Mouse (Mus musculus) kidney, postnatal 0 days (tissue): ENCODE measurements around the gene Ccr6. TPM values are rescaled to one million over a fixed set of nuclear protein-coding genes. Genes with fewer than 3 reads are reported as not detected.
"Not testable (repeated sequence)": the region's sequence is repeated elsewhere in the genome, so short reads cannot be mapped to it uniquely, and the experiment has no call there.

ENCODE experiments used
- ATAC-seq: fragments of 200-750 bp; cut with Nextera tagmentation; replicated peaks from 2 replicates; pipeline ENCODE4 v1.8.0; 2017; ENCODE audit warnings: low read depth, moderate number of reproducible peaks, moderate TSS enrichment, moderate library complexity; ENCODE audit not compliant: low FRiP score
- DNase-seq: peaks from one replicate; pipeline ENCODE4 v3.0.0-alpha.2; 2016; ENCODE audit warnings: low spot score
- H3K27ac ChIP-seq: fragments of 300-500 bp; sonication (generic); 2 replicates; pipeline ENCODE4 v1.5.1; 2014; ENCODE audit warnings: mild to moderate bottlenecking
- H3K27me3 ChIP-seq: fragments of 300-500 bp; sonication (generic); 2 replicates; pipeline ENCODE4 v1.6.1; 2014; ENCODE audit warnings: low read length, mixed read lengths; ENCODE audit not compliant: insufficient read depth
- H3K36me3 ChIP-seq: fragments of 300-500 bp; sonication (generic); 2 replicates; pipeline ENCODE4 v1.6.1; 2014; ENCODE audit warnings: low read length, mixed read lengths; ENCODE audit not compliant: insufficient read depth
- H3K4me1 ChIP-seq: fragments of 300-500 bp; sonication (generic); replicated peaks from 2 replicates; pipeline ENCODE4 v1.6.1; 2014; ENCODE audit warnings: antibody characterized with exemption, low read length, mixed read lengths; ENCODE audit not compliant: insufficient read depth
- H3K4me2 ChIP-seq: fragments of 300-500 bp; sonication (generic); 2 replicates; pipeline ENCODE4 v1.6.1; 2014; ENCODE audit warnings: mild to moderate bottlenecking, low read length, moderate library complexity, mixed read lengths
- H3K4me3 ChIP-seq: fragments of 300-500 bp; sonication (generic); replicated peaks from 2 replicates; pipeline ENCODE4 v1.5.1; 2014; ENCODE audit warnings: low read depth, low read length
- H3K9ac ChIP-seq: fragments of 300-500 bp; sonication (generic); 2 replicates; pipeline ENCODE4 v1.6.1; 2014; ENCODE audit warnings: low read depth, low read length
- H3K9me3 ChIP-seq: fragments of 300-500 bp; sonication (generic); replicated peaks from 2 replicates; pipeline ENCODE4 v1.6.1; 2016; ENCODE audit warnings: low read length, inconsistent platforms, mixed read lengths
- CTCF ChIP-seq: IDR thresholded peaks from 2 replicates; pipeline ENCODE4 v1.5.1; 2016; ENCODE audit warnings: antibody characterized with exemption, low read depth, mild to moderate bottlenecking, moderate library complexity
- WGBS: fragments of 180-500 bp; shearing (Covaris S2); extraction: QIAGEN DNeasy Blood & Tissue Kit; methylation state at CpG from one replicate; pipeline ENCODE4 v1.1.7; 2014; 5-methylcytosine and 5-hydroxymethylcytosine counted together
- polyA plus RNA-seq: library from polyadenylated mRNA; unstranded; fragments of >200 nt; fragmentation: Nextera tagmentation; extraction: Ambion mirVana; gene quantifications from 2 replicates; pipeline ENCODE4 v1.2.1, GENCODE M21; 2015

Ccr6 gene
- polyA plus RNA-seq, 1 experiment from 2014 or later: not detected

- TF ChIP-seq CTCF: no peak
- WGBS: 67% methylated on average over 3 of the region's 3 CpGs
- ATAC-seq: no peak
Observed at GRCm38 (mm10) chr17:8254914-8255313, 19.1 kb downstream of the Ccr6 start.

GRCm38 (mm10) chr17:8255583-8255982, 19.7 kb downstream of the Ccr6 start:
- H3K9me3 ChIP-seq: no peaks in the 10 kb centered on the region
- H3K36me3 ChIP-seq: no peaks in the 10 kb centered on the region
- no peak overlapping the region for H3K4me2 ChIP-seq
- no peak overlapping the region for H3K4me3 ChIP-seq
- no peaks in the 10 kb centered on the region for H3K27me3 ChIP-seq
- ATAC-seq: no peak
- DNase-seq: no peak
- no peaks in the 10 kb centered on the region for H3K4me1 ChIP-seq
- WGBS: 85% methylated on average over 6 of the region's 6 CpGs
- no peak overlapping the region for H3K27ac ChIP-seq
- TF ChIP-seq CTCF: no peak
- H3K9ac ChIP-seq: no peak overlapping the region

More at GRCm38 (mm10) chr17:8254914-8255313, 19.1 kb downstream of the Ccr6 start:
- no peak overlapping the region for H3K4me3 ChIP-seq
- no peaks in the 10 kb centered on the region for H3K4me1 ChIP-seq
- no peaks in the 10 kb centered on the region for H3K36me3 ChIP-seq
- no peaks in the 10 kb centered on the region for H3K27me3 ChIP-seq
- no peak overlapping the region for H3K27ac ChIP-seq
- no peak overlapping the region for H3K4me2 ChIP-seq
- H3K9me3 ChIP-seq: no peaks in the 10 kb centered on the region
- DNase-seq: no peak
- no peak overlapping the region for H3K9ac ChIP-seq

- Histone ChIP-seq H3K4me2 (no peak overlapping the region), H3K9me3 (no peaks in the 10 kb centered on the region), H3K27me3 (no peaks in the 10 kb centered on the region), H3K9ac (no peak overlapping the region), H3K27ac (no peak overlapping the region), H3K4me1 (no peaks in the 10 kb centered on the region), H3K36me3 (no peaks in the 10 kb centered on the region), H3K4me3 (no peak overlapping the region)
- WGBS: 73% methylated on average over 8 of the region's 8 CpGs
- no peak for ATAC-seq
- peak; percentile 52 for TF ChIP-seq CTCF
- DNase-seq: no peak
Observed at GRCm38 (mm10) chr17:8256982-8257381, 21.1 kb downstream of the Ccr6 start.

DNA sequence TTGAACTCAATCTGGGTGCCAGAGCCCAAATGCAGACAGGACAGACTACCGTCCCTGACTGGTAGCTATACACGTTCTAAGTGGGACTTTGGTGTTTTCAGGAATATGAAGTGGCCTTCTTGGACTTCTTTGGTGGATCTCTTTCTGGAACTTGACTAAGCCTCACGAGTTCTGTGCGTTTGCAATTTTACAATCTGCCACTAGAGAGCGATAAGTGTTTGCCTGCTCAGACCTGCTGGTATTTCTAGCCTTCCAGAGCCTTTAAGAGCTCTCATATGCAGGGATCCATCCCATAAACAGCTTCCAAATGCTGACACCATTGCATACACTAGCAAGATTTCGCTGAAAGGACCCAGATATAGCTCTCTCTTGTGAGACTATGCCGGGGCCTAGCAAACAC, 28.8 kb downstream of the Ccr6 start:
- H3K9me3 ChIP-seq, H3K36me3 ChIP-seq, H3K4me1 ChIP-seq, H3K9ac ChIP-seq, H3K4me2 ChIP-seq, H3K27me3 ChIP-seq, H3K4me3 ChIP-seq, ATAC-seq, H3K27ac ChIP-seq: not testable (repeated sequence)
- 21% methylated on average over 7 of the region's 7 CpGs for WGBS
- peak; percentile 88 for DNase-seq
- peak; percentile 85 for TF ChIP-seq CTCF

GRCm38 (mm10) chr17:8272054-8272749, 36.4 kb downstream of the Ccr6 start:
- 40% methylated on average over 6 of the region's 6 CpGs for WGBS
- no peak overlapping the region for H3K9ac ChIP-seq
- no peak overlapping the region for H3K4me3 ChIP-seq
- no peaks in the 10 kb centered on the region for H3K27me3 ChIP-seq
- no peak for TF ChIP-seq CTCF
- H3K9me3 ChIP-seq: no peaks in the 10 kb centered on the region
- ATAC-seq: no peak
- H3K36me3 ChIP-seq: no peaks in the 10 kb centered on the region
- no peaks in the 10 kb centered on the region for H3K4me1 ChIP-seq
- no peak overlapping the region for H3K4me2 ChIP-seq
- no peak for DNase-seq
- no peak overlapping the region for H3K27ac ChIP-seq

- DNase-seq: no peak
- Histone ChIP-seq H3K9me3 (no peaks in the 10 kb centered on the region), H3K27me3 (no peaks in the 10 kb centered on the region)
Observed at GRCm38 (mm10) chr17:8272951-8273350, 37.1 kb downstream of the Ccr6 start.

GRCm38 (mm10) chr17:8276071-8276470, 40.2 kb downstream of the Ccr6 start:
- Histone ChIP-seq H3K27me3 (no peaks in the 10 kb centered on the region), H3K36me3 (no peaks in the 10 kb centered on the region), H3K4me2 (no peak overlapping the region), H3K27ac (no peak overlapping the region), H3K9ac (no peak overlapping the region), H3K9me3 (no peaks in the 10 kb centered on the region), H3K4me1 (no peaks in the 10 kb centered on the region), H3K4me3 (no peak overlapping the region)
- DNase-seq: no peak
- no peak for ATAC-seq
- WGBS: 62% methylated on average over 4 of the region's 4 CpGs
- TF ChIP-seq CTCF: no peak

More at GRCm38 (mm10) chr17:8272951-8273350, 37.1 kb downstream of the Ccr6 start:
- no peak for ATAC-seq
- 48% methylated on average over 6 of the region's 6 CpGs for WGBS
- H3K4me1 ChIP-seq: no peaks in the 10 kb centered on the region
- no peak overlapping the region for H3K4me3 ChIP-seq
- H3K36me3 ChIP-seq: no peaks in the 10 kb centered on the region
- no peak overlapping the region for H3K9ac ChIP-seq
- H3K27ac ChIP-seq: no peak overlapping the region
- TF ChIP-seq CTCF: no peak
- H3K4me2 ChIP-seq: no peak overlapping the region
